Mouse (Mus musculus) hindbrain, embryonic 14.5 days (tissue): ENCODE measurements around the gene Adamts14. TPM values are rescaled to one million over a fixed set of nuclear protein-coding genes. Genes with fewer than 3 reads are reported as not detected.
A peak's percentile ranks its signal among the peaks of the same experiment; 100 is the strongest.

Experiments used
- ATAC-seq: fragments of 200-750 bp; cut with Nextera tagmentation; 2 replicates; pipeline ENCODE4 v1.8.0; 2017; ENCODE audit warnings: moderate number of reproducible peaks, mild to moderate bottlenecking, moderate TSS enrichment, moderate library complexity; ENCODE audit not compliant: low FRiP score
- DNase-seq: peaks from one replicate; pipeline ENCODE4 v3.0.0-alpha.2; 2015; ENCODE audit warnings: low spot score
- H3K27ac ChIP-seq: fragments of 300-500 bp; sonication (generic); 2 replicates; pipeline ENCODE4 v1.5.1; 2014; ENCODE audit warnings: mild to moderate bottlenecking, moderate library complexity
- H3K27me3 ChIP-seq: fragments of 300-500 bp; sonication (generic); 2 replicates; pipeline ENCODE4 v1.6.1; 2014; ENCODE audit warnings: mild to moderate bottlenecking, low read length, mixed read lengths; ENCODE audit not compliant: control insufficient read depth, insufficient read depth
- H3K36me3 ChIP-seq: fragments of 300-500 bp; sonication (generic); replicated peaks from 2 replicates; pipeline ENCODE4 v1.6.1; 2014; ENCODE audit not compliant: control insufficient read depth, insufficient read depth
- H3K4me1 ChIP-seq: fragments of 300-500 bp; sonication (generic); replicated peaks from 2 replicates; pipeline ENCODE4 v1.6.1; 2014; ENCODE audit warnings: antibody characterized with exemption, low read length, mixed read lengths; ENCODE audit not compliant: control insufficient read depth, insufficient read depth
- H3K4me2 ChIP-seq: fragments of 300-500 bp; sonication (generic); replicated peaks from 2 replicates; pipeline ENCODE4 v1.6.1; 2014; ENCODE audit warnings: mild to moderate bottlenecking, moderate library complexity
- H3K4me3 ChIP-seq: fragments of 300-500 bp; sonication (generic); replicated peaks from 2 replicates; pipeline ENCODE4 v1.5.1; 2014; ENCODE audit warnings: mild to moderate bottlenecking, low read length
- H3K9ac ChIP-seq: fragments of 300-500 bp; sonication (generic); 2 replicates; pipeline ENCODE4 v1.6.1; 2014
- H3K9me3 ChIP-seq: fragments of 300-500 bp; sonication (generic); 2 replicates; pipeline ENCODE4 v1.6.1; 2016; ENCODE audit warnings: low read length; ENCODE audit not compliant: control insufficient read depth
- WGBS: fragments of 180-500 bp; shearing (Covaris S2); extraction: QIAGEN DNeasy Blood & Tissue Kit; methylation state at CpG from one replicate; pipeline ENCODE4 v1.1.7; 2014; 5-methylcytosine and 5-hydroxymethylcytosine counted together
- polyA plus RNA-seq: library from polyadenylated mRNA; unstranded; fragments of >200 nt; fragmentation: Nextera tagmentation; extraction: Ambion mirVana; gene quantifications from 2 replicates; pipeline ENCODE4 v1.2.1, GENCODE M21; 2014

The Adamts14 gene
- polyA plus RNA-seq, 1 experiment from 2014 or later, result 0.36 TPM

DNA sequence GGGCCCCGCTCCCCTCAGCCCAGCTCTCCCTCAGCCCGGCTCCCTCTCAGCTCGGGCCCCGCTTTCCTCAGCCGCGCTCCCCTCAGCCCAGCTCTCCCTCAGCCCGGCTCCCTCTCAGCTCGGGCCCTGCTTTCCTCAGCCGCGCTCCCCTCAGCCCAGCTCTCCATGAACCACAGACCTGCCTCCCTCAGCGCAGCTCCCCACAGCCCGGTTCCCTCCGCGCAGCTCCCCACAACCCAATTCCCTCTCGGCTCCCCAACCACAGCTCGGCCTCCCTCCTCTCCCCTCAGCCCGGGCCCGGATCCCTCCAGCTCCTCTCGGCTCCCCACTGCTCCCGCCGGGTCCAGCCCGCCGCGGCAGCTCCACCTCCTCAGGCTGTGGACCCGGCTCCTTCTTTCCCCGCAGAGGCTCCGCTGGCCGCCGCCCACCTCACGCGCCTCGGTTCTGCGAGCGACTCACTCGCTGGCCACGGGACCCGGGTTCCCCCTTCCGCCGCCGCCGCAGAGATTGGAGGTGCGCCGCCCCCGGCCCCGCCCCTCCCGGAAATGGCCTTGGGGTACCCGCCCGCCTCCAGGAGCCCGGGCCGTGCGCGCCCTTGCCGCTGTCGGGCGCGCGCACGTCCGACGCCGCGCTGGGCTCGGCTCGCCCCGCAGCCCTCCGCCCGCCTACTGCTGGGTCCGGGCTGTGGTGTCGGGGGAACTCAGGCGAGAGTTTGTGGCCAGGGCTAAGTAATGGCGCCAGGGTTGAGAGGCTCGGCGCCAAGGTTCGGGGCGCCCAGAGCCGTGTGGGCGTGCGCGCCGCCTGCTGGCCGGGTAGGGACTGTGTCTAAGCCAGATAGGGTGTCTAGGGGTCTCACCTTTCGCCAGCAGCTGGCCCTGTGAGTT lies 125.8 kb downstream of the Adamts14 start, which contains the start of gene Sgpl1:
Sgpl1 (minus strand) TSS at position 547 of the 884 bp plus-strand sequence.
- Histone ChIP-seq H3K4me1 (peaks cover 20% of the 10 kb centered on the region), H3K36me3 (peaks cover 7% of the 10 kb centered on the region; the same call in 1 of the 2 replicates), H3K27ac (peak within 1 kb of the TSS; percentile 92), H3K27me3 (no peaks in the 10 kb centered on the region), H3K4me3 (peak within 1 kb of the TSS; percentile 76), H3K9ac (peak within 1 kb of the TSS; percentile 92), H3K9me3 (no peaks in the 10 kb centered on the region), H3K4me2 (peak within 1 kb of the TSS; percentile 69)
- ATAC-seq (peak; percentile 87), DNase-seq (peak; percentile 89)
- WGBS, result under 1% methylated on average over 82 of the region's 82 CpGs

Other genes with a start within 250 kb of the Adamts14 start
- 47.6 and 48.5 TPM in 2 replicates for gene Pcbd1, start 184.1 kb downstream of the Adamts14 start, polyA plus RNA-seq
- gene Sgpl1, start 125.7 kb downstream of the Adamts14 start, polyA plus RNA-seq, result 53.6 and 54.5 TPM in 2 replicates
- gene Tbata, start 101.5 kb downstream of the Adamts14 start, polyA plus RNA-seq, result not detected in 2 replicates
- gene Prf1, start 24.4 kb upstream of the Adamts14 start, polyA plus RNA-seq, result 0.12 TPM in 1 of 2 replicates, not detected in the other
- gene Pald1, start 110.1 kb upstream of the Adamts14 start, polyA plus RNA-seq, result 24.5 and 26.7 TPM in 2 replicates
- gene Nodal, start 144.5 kb upstream of the Adamts14 start, polyA plus RNA-seq, result 0.13 and 0.29 TPM in 2 replicates
- 37.4 and 38.8 TPM in 2 replicates for gene Eif4ebp2, start 179.2 kb upstream of the Adamts14 start, polyA plus RNA-seq
- gene Lrrc20, start 202.4 kb upstream of the Adamts14 start, polyA plus RNA-seq, result 14.1 and 15.1 TPM in 2 replicates